Mouse (Mus musculus) cerebellum, adult 11 months (tissue): ENCODE measurements around the gene Olfr1255.

ENCODE experiments used
- DNase-seq: peaks from one replicate; pipeline ENCODE4 v3.0.0; 2022

The Olfr1255 gene

DNA sequence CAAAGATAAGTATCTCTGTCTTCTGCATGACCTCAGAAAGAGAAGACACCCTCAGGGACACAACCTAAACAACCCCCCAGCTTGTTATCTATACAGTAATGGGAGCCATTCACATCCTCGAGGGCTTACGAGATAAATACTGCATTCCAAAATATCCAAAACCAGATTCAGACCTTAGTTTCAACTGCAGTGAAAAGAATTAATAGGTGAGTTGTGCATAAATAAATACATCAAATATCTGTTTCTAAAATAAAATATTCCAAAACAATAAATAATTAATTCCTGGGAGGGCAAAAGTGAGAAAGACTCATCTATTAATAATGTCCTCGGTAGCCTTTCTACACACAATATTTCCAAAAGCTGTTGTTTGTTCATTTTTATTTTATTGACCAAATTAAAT lies at the start of gene Olfr1255:
Gene Olfr1255, plus strand, starts transcription at position 301 of the 400 bp plus-strand sequence.
- no peak for DNase-seq

DNA sequence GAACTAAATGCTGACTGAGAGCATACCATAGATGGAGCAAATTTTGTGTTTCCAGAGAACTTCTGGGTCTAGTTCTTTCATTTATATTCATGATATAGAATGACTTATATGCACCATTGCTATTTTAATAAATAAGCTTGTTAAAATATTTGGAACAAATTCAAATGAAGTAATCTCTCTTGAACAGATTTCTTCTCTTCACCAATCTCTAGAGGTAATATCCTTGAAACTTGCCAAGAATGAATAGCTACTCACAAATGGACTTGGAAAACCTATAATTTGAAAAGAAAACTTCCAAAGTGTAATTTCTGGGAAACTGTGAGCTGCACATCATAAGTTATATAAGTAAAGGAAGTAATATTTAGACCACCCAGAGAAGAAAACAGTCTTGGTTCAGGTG lies 18.3 kb upstream of the Olfr1255 start, which contains the start of gene Olfr1254:
Gene Olfr1254, minus strand, starts transcription at position 101 of the 400 bp plus-strand sequence.
- no peak for DNase-seq

DNA sequence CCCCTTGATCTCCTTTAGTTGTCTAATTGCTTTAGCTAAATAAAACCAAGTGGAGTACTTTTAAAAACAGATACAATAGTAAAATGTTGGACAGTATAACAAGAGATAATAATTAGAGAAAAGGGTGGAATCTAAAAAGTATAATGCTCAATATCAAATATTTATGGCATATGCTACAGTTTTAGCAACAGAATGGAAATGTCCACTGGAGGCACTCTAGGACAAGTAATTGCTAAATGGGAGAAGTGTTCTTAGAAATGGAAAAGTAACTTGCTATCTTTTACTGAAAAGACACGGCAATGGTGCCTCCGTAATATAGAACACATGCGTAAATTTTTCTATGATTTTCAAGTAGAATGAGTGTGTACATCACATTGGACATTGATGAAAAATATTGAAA lies 12.3 kb upstream of the Olfr1255 start:
- no peak for DNase-seq

DNA sequence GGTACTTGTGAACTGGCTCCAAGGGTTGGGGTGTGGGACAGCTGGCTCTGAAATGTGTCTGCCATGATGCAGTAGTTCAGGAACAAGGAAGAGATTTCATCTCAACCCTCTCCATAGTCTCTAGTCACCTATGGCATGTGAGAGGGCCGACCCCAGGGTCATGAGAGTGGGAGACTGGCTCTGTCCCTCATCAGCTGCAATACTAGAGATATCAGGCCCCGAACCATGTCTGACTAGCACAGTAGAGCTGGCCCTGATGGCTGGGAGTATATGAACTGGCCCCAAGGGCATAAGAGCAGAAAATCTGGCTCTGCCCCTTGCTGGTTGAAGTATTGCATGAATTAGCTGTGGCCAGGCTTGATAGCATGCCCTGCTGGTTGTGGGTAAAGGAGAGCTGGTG lies 1.1 kb upstream of the Olfr1255 start:
- no peak for DNase-seq

DNA sequence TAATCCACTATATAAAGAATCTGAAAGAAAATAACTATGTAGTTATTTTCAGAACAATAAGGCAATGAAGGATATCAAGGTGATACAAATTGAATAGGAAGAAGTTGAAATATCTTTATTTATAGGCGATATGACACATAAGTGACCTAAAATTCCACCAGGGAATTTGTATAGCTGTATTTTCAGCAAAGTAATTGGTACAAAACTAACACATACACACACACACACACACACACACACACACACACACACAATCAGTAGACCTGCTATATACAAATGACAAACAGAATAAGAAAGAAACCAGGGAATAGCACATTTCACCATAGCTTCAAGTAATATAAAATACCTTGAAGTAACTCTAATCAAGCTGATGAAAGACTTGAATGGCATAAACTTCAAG lies 8.4 kb downstream of the Olfr1255 start:
- DNase-seq: no peak

DNA sequence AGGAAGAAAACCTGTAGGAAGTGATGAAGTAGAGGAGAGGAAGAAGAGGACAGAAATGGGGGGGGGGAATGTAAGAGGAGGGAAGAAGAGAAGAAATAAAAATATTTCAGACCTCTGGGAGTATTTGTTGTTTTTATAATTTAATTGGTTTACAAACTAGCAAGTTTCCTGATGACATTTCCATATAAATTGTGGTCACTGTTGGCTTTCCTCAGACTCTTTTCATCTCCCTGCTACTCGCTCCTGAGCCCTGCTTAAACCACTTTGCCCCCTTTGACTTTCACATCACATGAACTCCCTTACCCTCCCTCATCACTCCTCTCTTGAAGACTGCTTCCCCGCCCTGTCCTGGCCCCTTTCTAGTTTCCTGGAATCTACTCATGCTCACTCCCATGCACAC lies 29.6 kb downstream of the Olfr1255 start, which contains the start of gene Olfr1256:
Gene Olfr1256, minus strand, starts transcription at position 101 of the 400 bp plus-strand sequence.
- no peak for DNase-seq

DNA sequence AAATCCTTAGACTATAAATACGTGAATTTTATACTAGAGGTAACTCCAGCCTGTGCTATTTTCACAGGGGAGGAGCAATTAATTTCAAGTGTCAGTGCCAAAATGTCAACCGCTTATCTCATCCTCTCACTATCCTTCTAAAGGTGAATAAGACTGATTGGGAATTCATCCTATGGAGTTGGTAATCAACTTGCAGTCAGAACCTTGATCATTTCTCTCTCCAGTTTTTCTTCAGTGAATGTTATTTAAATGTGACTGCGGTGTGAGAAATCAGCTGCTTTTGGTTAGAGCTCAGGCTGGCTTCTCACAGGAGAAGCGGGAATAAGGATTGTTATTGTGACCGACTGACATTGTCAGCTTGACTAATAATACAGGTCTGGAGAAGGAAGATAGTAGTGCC lies 36.3 kb downstream of the Olfr1255 start, which contains the start of gene Olfr48:
Gene Olfr48, minus strand, starts transcription at position 101 of the 400 bp plus-strand sequence.
- no peak for DNase-seq

DNA sequence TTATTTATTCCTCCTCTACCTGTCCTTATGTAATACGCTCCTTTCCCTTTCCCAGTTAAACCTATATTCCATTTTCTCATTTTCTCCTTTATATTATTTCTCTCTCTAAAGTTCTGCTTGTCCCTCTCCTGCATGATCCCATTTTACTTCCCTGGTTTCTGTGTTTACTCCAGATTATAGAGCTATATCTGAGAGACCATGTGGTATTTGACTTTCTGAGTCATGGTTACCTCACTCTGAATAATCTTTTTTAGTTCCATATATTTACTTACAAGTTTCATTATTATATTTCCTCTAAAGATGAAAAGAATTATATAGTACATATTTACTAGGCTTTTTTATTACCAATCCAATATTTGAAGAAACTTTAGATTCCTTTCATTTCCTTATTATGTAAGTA lies 37.4 kb downstream of the Olfr1255 start:
- DNase-seq: no peak
